Mouse (Mus musculus): ENCODE results near the gene Gm28053. TPM values are rescaled to one million over a fixed set of nuclear protein-coding genes. Genes with fewer than 3 reads are reported as not detected.

The Gm28053 gene
- polyA plus RNA-seq, 1 experiment from 2014 or later = not detected

DNA sequence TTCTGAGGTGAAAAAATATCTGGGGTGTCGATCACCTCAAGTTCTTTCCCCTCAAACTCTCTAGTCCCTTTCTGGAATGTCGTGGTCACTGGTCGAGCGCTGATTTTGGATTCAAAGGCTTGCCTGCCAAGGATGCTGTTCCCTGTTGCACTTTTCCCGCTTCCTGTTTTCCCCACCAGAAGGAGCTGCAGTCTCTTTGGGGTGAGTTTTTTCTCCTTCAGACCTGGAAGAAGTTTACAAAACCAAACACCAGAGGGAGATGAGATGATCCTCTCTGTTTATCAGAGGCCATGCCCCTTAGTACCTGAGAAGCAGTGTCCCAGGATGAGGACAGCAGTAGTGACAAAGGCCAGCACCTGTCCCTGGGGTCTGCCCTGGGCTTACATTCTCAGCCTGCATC, 15.8 kb upstream of the Gm28053 start:
- no peak for ATAC-seq (ENCODE audit: low read depth)
- Histone ChIP-seq H3K9me3 (ENCODE audit: control insufficient read depth, low read length) (no peaks in the 10 kb centered on the region), H3K4me3 (ENCODE audit: low read depth, low read length) (no peak overlapping the region), H3K9ac (replicated peaks; ENCODE audit: low read depth, low read length) (no peak overlapping the region), H3K27me3 (ENCODE audit: control insufficient read depth, insufficient read depth, low read length) (no peaks in the 10 kb centered on the region), H3K4me2 (ENCODE audit: low read depth, low read length) (no peak overlapping the region), H3K36me3 (ENCODE audit: control insufficient read depth, insufficient read depth, low read length) (no peaks in the 10 kb centered on the region), H3K27ac (ENCODE audit: low read depth, low read length) (no peak overlapping the region), H3K4me1 (ENCODE audit: control insufficient read depth, insufficient read depth, low read length) (no peaks in the 10 kb centered on the region)
- WGBS = 85% methylated on average over 5 of the region's 5 CpGs

DNA sequence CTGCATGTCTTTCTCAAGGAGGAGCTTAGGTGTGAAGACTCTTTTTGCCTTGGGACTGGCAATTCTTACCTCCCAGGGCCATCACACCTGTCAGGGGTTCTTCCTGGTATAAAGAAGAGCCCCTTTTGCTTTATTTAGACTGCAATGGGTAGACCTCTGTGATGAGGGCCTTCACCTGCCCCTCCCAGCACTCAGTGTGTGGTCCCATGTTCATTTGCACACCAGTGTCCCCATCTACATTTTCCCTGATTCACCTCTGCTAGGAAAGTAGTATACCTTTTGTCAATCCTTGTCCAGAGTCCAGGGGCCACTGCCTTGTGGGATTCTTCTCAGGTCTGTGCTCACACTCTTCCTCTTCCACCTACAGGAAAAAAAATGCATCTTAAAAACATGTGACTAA, 14.3 kb upstream of the Gm28053 start:
- Histone ChIP-seq H3K4me3 (ENCODE audit: low read depth, low read length) (no peak overlapping the region), H3K4me2 (ENCODE audit: low read depth, low read length) (no peak overlapping the region), H3K36me3 (ENCODE audit: control insufficient read depth, insufficient read depth, low read length) (no peaks in the 10 kb centered on the region), H3K4me1 (ENCODE audit: control insufficient read depth, insufficient read depth, low read length) (no peaks in the 10 kb centered on the region), H3K9ac (replicated peaks; ENCODE audit: low read depth, low read length) (no peak overlapping the region), H3K27ac (ENCODE audit: low read depth, low read length) (no peak overlapping the region), H3K9me3 (ENCODE audit: control insufficient read depth, low read length) (no peaks in the 10 kb centered on the region), H3K27me3 (ENCODE audit: control insufficient read depth, insufficient read depth, low read length) (no peaks in the 10 kb centered on the region)
- ATAC-seq (ENCODE audit: low read depth) = no peak

DNA sequence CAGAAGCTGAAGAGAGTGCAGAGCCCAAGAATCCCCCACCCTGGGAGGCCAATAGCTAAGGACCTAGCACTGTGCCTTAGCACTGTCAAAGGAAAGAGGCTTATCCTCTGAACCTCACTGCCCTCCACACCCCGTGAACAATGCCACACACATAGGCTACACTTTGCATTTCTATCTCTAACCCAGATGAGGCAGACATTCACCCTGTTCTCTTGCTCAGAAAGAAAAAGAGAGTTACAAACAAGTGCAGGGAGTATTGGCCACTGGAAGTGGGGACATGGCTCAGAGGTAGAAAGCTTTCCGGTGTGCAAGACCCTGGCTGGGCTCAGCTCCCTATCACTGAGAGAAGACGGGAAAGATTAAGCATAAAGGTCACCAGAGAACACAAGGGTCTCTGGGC, 12.3 kb upstream of the Gm28053 start:
- no peak overlapping the region for H3K27ac ChIP-seq (ENCODE audit: low read depth, low read length)
- 68% methylated on average over 3 of the region's 3 CpGs for WGBS

GRCm38 (mm10) chr6:48720326-48720725, 1.9 kb downstream of the Gm28053 start:
- 84% methylated on average over 4 of the region's 4 CpGs for WGBS
- no peaks in the 10 kb centered on the region for H3K4me1 ChIP-seq (ENCODE audit: control insufficient read depth, insufficient read depth, low read length)
- no peaks in the 10 kb centered on the region for H3K27me3 ChIP-seq (ENCODE audit: control insufficient read depth, insufficient read depth, low read length)
- H3K9me3 ChIP-seq (ENCODE audit: control insufficient read depth, low read length) = no peaks in the 10 kb centered on the region
- no peak for ATAC-seq (ENCODE audit: low read depth)
- no peak overlapping the region for H3K4me3 ChIP-seq (ENCODE audit: low read depth, low read length)
- H3K4me2 ChIP-seq (ENCODE audit: low read depth, low read length) = no peak overlapping the region
- no peak overlapping the region for H3K9ac ChIP-seq (replicated peaks; ENCODE audit: low read depth, low read length)
- H3K36me3 ChIP-seq (ENCODE audit: control insufficient read depth, insufficient read depth, low read length) = no peaks in the 10 kb centered on the region
- no peak overlapping the region for H3K27ac ChIP-seq (ENCODE audit: low read depth, low read length)

More for the DNA sequence above, 12.3 kb upstream of the Gm28053 start:
- no peak overlapping the region for H3K4me3 ChIP-seq (ENCODE audit: low read depth, low read length)
- no peaks in the 10 kb centered on the region for H3K27me3 ChIP-seq (ENCODE audit: control insufficient read depth, insufficient read depth, low read length)
- H3K4me1 ChIP-seq (ENCODE audit: control insufficient read depth, insufficient read depth, low read length) = no peaks in the 10 kb centered on the region
- ATAC-seq (ENCODE audit: low read depth) = no peak
- H3K9ac ChIP-seq (replicated peaks; ENCODE audit: low read depth, low read length) = no peak overlapping the region
- H3K9me3 ChIP-seq (ENCODE audit: control insufficient read depth, low read length) = no peaks in the 10 kb centered on the region
- H3K36me3 ChIP-seq (ENCODE audit: control insufficient read depth, insufficient read depth, low read length) = no peaks in the 10 kb centered on the region
- no peak overlapping the region for H3K4me2 ChIP-seq (ENCODE audit: low read depth, low read length)

DNA sequence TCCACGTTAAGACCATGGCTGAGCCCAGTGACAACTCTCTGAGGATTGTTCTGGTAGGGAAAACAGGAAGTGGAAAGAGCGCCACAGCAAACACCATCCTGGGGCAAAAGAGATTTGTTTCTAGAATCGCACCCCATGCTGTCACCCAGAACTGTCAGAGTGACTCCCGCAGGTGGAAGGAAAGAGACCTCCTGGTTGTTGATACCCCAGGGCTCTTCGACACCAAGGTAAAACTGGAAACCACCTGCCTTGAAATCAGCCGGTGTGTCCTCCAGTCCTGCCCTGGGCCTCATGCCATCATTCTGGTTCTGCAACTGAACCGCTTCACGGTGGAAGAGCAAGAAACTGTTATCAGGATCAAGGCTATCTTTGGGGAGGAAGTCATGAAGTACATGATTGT, 5.1 kb downstream of the Gm28053 start:
- H3K9me3 ChIP-seq (ENCODE audit: control insufficient read depth, low read length) = no peaks in the 10 kb centered on the region
- no peak overlapping the region for H3K9ac ChIP-seq (replicated peaks; ENCODE audit: low read depth, low read length)
- H3K27me3 ChIP-seq (ENCODE audit: control insufficient read depth, insufficient read depth, low read length) = no peaks in the 10 kb centered on the region
- 91% methylated on average over 8 of the region's 8 CpGs for WGBS
- ATAC-seq (ENCODE audit: low read depth) = no peak
- no peaks in the 10 kb centered on the region for H3K36me3 ChIP-seq (ENCODE audit: control insufficient read depth, insufficient read depth, low read length)
- no peak overlapping the region for H3K27ac ChIP-seq (ENCODE audit: low read depth, low read length)
- H3K4me1 ChIP-seq (ENCODE audit: control insufficient read depth, insufficient read depth, low read length) = no peaks in the 10 kb centered on the region
- no peak overlapping the region for H3K4me3 ChIP-seq (ENCODE audit: low read depth, low read length)
- H3K4me2 ChIP-seq (ENCODE audit: low read depth, low read length) = no peak overlapping the region

DNA sequence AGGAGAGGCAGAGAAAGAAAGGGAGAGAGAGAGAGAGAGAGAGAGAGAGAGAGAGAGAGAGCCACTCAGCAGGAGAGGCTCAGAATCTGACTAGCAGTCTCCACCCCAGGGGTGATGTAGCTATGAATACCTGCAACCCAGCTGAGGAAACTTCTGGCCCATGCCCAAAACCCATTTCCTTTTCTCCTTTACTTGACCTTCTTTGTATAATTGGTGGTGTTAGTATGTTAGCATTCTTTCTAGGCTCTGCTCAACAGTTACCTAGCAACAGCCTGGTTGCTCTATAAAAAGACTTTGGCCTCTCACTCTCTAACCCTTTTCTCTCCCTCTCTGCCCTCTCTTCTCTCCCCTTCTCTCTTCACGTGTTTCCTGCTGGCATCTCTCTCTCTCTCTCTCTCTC, 7.1 kb downstream of the Gm28053 start:
- Histone ChIP-seq H3K27me3 (ENCODE audit: control insufficient read depth, insufficient read depth, low read length) (no peaks in the 10 kb centered on the region), H3K9me3 (ENCODE audit: control insufficient read depth, low read length) (no peaks in the 10 kb centered on the region), H3K9ac (replicated peaks; ENCODE audit: low read depth, low read length) (no peak overlapping the region), H3K4me1 (ENCODE audit: control insufficient read depth, insufficient read depth, low read length) (no peaks in the 10 kb centered on the region), H3K4me3 (ENCODE audit: low read depth, low read length) (no peak overlapping the region), H3K27ac (ENCODE audit: low read depth, low read length) (no peak overlapping the region), H3K36me3 (ENCODE audit: control insufficient read depth, insufficient read depth, low read length) (no peaks in the 10 kb centered on the region), H3K4me2 (ENCODE audit: low read depth, low read length) (no peak overlapping the region)
- 0 out of 2 replicates have a peak, but pooled peaks have one; percentile 21 for ATAC-seq (ENCODE audit: low read depth)
- 0% methylated on average over 1 of the region's 1 CpGs for WGBS

DNA sequence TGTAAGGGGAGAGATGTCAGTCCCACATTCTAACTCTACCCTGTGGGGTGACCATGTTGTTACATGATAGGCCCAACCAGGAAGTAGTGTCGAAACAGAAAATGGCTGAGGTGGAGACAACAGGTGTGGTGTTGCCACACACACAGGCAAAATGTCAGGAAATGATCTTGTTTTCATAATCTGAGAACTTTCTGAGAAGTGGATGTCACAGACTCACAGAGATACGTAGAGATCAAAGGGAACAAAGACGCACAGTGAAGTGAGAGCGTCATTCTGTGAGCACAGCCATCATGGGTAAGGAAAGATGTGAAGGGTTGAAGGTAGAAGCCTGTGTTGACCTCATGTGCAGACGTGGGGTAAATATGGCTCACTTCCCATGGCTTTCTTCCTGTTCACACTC, 9.4 kb downstream of the Gm28053 start:
- H3K9ac ChIP-seq (replicated peaks; ENCODE audit: low read depth, low read length) = no peak overlapping the region
- WGBS = 92% methylated on average over 5 of the region's 5 CpGs
- no peaks in the 10 kb centered on the region for H3K9me3 ChIP-seq (ENCODE audit: control insufficient read depth, low read length)
- H3K4me1 ChIP-seq (ENCODE audit: control insufficient read depth, insufficient read depth, low read length) = no peaks in the 10 kb centered on the region
- no peaks in the 10 kb centered on the region for H3K36me3 ChIP-seq (ENCODE audit: control insufficient read depth, insufficient read depth, low read length)
- H3K27ac ChIP-seq (ENCODE audit: low read depth, low read length) = no peak overlapping the region
- no peaks in the 10 kb centered on the region for H3K27me3 ChIP-seq (ENCODE audit: control insufficient read depth, insufficient read depth, low read length)
- no peak overlapping the region for H3K4me2 ChIP-seq (ENCODE audit: low read depth, low read length)
- ATAC-seq (ENCODE audit: low read depth) = no peak
- no peak overlapping the region for H3K4me3 ChIP-seq (ENCODE audit: low read depth, low read length)

DNA sequence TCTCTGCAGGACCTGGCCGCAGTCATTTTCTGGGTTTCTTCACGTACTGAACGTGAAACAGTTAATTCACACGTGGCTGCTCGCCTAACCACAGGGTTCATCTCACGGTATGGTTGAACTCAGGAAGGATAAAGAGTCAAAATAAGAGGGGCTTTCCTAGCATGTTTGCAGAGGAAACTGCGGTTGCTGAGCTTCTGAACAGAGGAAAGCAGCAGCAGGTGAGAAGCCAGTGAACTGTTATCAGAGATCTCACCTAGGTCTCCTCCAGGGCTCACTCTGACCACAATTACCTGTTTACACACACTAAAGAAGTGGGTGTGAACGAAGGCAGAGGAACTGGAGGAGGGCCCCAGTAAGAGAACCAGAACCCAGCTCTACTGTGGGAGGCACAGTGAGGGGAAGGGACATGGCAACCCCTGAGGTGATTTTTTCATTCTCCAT, 14.5 kb downstream of the Gm28053 start:
- H3K36me3 ChIP-seq (ENCODE audit: control insufficient read depth, insufficient read depth, low read length) = no peaks in the 10 kb centered on the region
- no peak overlapping the region for H3K4me3 ChIP-seq (ENCODE audit: low read depth, low read length)
- no peak for ATAC-seq (ENCODE audit: low read depth)
- H3K4me1 ChIP-seq (ENCODE audit: control insufficient read depth, insufficient read depth, low read length) = no peaks in the 10 kb centered on the region
- H3K9ac ChIP-seq (replicated peaks; ENCODE audit: low read depth, low read length) = no peak overlapping the region
- WGBS = 66% methylated on average over 8 of the region's 8 CpGs
- H3K4me2 ChIP-seq (ENCODE audit: low read depth, low read length) = no peak overlapping the region
- H3K9me3 ChIP-seq (ENCODE audit: control insufficient read depth, low read length) = no peaks in the 10 kb centered on the region
- H3K27me3 ChIP-seq (ENCODE audit: control insufficient read depth, insufficient read depth, low read length) = no peaks in the 10 kb centered on the region
- H3K27ac ChIP-seq (ENCODE audit: low read depth, low read length) = no peak overlapping the region

DNA sequence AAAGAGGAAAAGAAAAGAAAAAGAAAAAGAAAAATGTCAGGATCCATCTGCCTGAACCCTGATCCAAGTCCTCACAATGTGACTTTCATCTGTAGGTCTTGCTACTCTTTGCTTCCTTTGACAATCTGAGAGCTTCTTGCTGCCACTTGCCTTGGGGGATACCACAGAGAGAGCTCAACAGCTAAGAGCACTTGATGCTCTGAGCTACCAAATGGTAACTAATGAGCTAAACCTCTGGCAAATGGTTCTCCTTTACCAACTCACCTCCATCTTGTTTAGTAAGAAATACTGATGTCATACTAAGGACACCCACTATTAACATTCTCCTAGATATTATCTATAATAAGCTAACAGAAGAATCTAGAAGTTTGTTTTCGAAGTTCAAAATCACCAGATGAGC, 15.3 kb downstream of the Gm28053 start:
- Histone ChIP-seq H3K4me2 (ENCODE audit: low read depth, low read length) (no peak overlapping the region), H3K27ac (ENCODE audit: low read depth, low read length) (no peak overlapping the region), H3K4me1 (ENCODE audit: control insufficient read depth, insufficient read depth, low read length) (no peaks in the 10 kb centered on the region), H3K9ac (replicated peaks; ENCODE audit: low read depth, low read length) (no peak overlapping the region), H3K36me3 (ENCODE audit: control insufficient read depth, insufficient read depth, low read length) (no peaks in the 10 kb centered on the region), H3K27me3 (ENCODE audit: control insufficient read depth, insufficient read depth, low read length) (no peaks in the 10 kb centered on the region), H3K4me3 (ENCODE audit: low read depth, low read length) (no peak overlapping the region), H3K9me3 (ENCODE audit: control insufficient read depth, low read length) (no peaks in the 10 kb centered on the region)
- ATAC-seq (ENCODE audit: low read depth) = no peak
- WGBS = 88% methylated on average over 1 of the region's 1 CpGs

DNA sequence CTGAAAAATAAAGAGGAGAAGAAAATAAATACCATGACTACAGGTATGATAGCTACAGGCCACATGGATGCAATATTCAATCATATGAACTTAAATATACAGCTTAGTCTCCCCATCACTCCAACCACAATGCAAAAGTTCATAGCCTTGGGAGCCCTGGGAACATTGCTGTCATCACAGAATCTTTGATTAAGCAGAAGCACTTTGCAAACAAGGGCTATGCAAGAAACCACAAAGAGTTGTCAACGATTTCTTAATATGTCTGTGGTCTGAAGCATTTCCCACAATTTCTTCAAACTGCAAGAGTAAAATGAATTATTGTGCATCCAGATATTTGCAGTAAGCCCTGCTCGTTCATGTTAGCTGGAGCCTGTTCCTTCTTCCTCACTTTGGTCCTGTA, 18.6 kb downstream of the Gm28053 start:
- Histone ChIP-seq H3K27me3 (ENCODE audit: control insufficient read depth, insufficient read depth, low read length) (no peaks in the 10 kb centered on the region; the same call in 1 of the 2 replicates), H3K9ac (replicated peaks; ENCODE audit: low read depth, low read length) (no peak overlapping the region), H3K9me3 (ENCODE audit: control insufficient read depth, low read length) (no peaks in the 10 kb centered on the region), H3K36me3 (ENCODE audit: control insufficient read depth, insufficient read depth, low read length) (no peaks in the 10 kb centered on the region), H3K27ac (ENCODE audit: low read depth, low read length) (no peak overlapping the region), H3K4me3 (ENCODE audit: low read depth, low read length) (no peak overlapping the region), H3K4me2 (ENCODE audit: low read depth, low read length) (no peak overlapping the region), H3K4me1 (ENCODE audit: control insufficient read depth, insufficient read depth, low read length) (no peaks in the 10 kb centered on the region)
- no peak for ATAC-seq (ENCODE audit: low read depth)
- 78% methylated on average over 2 of the region's 2 CpGs for WGBS
